Mouse (Mus musculus) urinary bladder, postnatal 4 days (tissue): ENCODE results near the gene S100a13.

Experiments used
- DNase-seq, 2 experiments: peaks; one replicate each; pipeline ENCODE4 v3.0.0; 2021 to 2022; ENCODE audit warnings: low spot score in 2 of 2

Gene S100a13

GRCm38 (mm10) chr3:90513796-90514590 lies at the start of gene S100a13, which contains the start of gene S100a1:
S100a13 (plus strand) TSS chr3:90514435.
S100a1 (minus strand) TSS chr3:90514392.
- DNase-seq = peak; percentile 72 to 79

- peak in 1 of 2 experiments; percentile 29 for DNase-seq
Observed at GRCm38 (mm10) chr3:90464552-90465080, 49.6 kb upstream of the S100a13 start.

GRCm38 (mm10) chr3:90465081-90465685 lies 49.1 kb upstream of the S100a13 start:
- DNase-seq = peak in 1 of 2 experiments; percentile 22

DNA sequence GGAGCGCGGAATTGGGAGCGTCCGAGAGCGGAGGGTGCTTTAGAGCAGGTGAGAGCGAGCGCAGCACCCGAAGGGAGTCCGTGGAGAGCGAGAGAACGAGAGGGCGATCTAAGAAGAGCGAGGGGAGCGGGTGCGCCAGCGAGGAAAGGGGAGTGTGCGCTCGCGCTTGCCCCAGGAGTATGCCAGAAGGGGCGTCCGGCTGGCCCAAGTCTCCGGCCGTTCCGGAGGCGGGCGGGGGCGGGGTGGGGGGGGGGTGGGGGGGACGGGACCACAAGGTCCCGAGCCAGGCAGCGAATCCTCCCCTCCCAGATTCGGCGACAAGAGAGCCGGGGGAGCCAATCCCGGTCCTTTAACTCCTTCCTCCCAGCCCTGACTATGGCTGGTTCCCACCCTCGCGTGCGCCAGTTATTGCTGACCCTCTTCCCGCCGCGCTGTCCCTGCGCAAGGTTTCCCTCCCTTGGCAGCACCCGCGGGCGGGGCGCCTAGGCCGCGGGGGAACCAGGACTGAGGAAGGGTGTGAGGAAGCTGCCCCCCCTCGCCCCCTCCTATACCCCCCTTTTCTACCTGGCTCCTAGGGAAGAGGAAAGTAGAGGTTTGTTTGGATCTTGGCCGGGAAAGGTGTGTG lies 48.4 kb upstream of the S100a13 start, which contains the start of gene Npr1:
TSS of gene Npr1 (minus strand) at position 181 of the 625 bp plus-strand sequence.
- DNase-seq = peak; percentile 54 to 64

DNA sequence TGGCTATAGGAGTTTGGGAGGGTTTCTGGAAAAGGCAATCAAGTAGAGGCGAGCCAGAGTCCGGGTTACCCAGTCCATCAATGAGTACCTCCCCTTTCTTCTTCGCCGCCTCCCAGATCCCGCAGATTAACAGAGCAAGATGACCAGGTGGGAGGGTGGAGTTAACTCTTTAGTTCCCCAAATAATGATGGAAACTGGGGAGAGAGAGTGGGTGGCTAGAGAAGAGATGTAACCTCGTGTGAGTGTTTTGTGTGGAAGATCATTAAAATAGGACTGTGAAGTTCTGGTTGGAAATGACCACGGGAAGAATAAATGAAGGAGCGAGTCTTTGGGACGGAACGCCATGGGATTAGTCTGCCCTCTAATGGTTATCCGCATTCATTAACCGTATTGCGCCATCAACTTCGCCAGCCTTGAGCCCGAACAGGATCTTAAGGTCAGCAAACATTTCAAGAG lies 47.9 kb upstream of the S100a13 start:
- DNase-seq = peak in 1 of 2 experiments; percentile 44

- no peak for DNase-seq
Observed at GRCm38 (mm10) chr3:90467618-90468300, 46.5 kb upstream of the S100a13 start.

DNA sequence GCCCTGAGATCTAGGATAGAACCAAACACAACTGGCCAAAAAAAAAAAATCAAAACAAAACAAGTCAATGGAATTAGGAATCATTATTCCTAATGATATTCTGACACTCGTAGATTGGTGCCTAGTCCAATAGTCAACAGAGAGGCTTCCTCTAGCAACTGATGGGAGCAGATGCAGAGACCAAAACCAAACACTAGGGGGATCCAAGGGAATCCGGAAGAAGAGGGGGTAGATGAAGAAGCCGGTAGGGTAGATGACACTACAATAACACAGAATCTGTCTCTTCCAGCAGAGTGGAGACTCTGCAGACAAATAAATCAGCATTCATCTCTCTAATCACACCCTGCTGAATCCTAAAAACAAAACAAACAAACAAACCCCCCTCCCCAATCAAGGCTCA lies 42.0 kb upstream of the S100a13 start:
- DNase-seq = no peak

GRCm38 (mm10) chr3:90475151-90475830 lies 38.9 kb upstream of the S100a13 start:
- no peak for DNase-seq

GRCm38 (mm10) chr3:90475831-90476611 lies 38.2 kb upstream of the S100a13 start, which contains the start of gene Ilf2:
Ilf2 (plus strand) TSS chr3:90476126.
- peak; percentile 94 for DNase-seq

DNA sequence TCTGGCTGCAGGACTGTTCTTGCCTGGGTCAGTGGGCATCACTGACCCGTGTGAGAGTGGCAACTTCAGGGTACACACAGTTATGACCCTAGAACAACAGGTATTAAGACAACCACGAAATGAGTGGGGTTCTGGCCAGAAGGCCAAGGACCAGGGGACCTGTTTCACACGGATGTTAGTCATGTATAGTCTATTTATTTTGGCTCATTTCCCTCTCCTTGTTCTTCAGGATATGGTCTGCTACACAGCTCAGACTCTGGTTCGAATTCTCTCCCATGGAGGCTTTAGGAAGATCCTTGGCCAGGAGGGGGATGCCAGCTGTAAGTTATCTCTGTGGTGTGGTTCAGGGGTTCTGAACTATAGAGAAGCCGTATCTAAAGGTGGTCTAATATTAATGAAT lies 27.2 kb upstream of the S100a13 start:
- DNase-seq = no peak

- DNase-seq = no peak
Observed at GRCm38 (mm10) chr3:90488576-90488975, 25.7 kb upstream of the S100a13 start.

DNA sequence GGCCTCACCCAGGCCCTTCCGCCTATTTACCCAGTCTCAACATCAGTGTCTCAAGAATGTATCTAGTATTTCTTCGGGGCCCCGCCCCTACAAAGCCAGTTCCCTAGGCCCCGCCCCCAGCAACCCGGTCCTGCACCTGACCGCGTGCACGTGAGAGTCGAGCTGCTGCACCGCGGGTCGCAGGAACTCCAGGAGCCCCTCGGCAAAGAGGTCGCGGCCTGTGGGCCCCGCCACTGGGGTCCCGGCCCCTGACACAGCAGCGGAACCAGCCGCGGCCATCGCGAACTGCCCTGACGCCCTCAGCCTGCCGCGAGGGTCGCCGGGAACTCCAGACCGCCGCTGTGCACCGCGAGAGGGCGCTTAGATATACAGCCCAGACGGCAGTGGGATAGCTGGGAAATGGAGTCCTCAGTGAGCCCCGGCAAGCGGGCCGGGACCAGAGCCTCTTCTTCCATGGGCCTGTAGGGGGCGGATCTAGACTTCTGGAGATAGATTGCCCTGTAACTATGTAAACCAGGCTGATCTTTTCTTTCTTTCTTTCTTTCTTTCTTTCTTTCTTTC lies 23.5 kb upstream of the S100a13 start, which contains the start of gene Snapin:
TSS of gene Snapin (minus strand) at position 338 of the 561 bp plus-strand sequence.
- DNase-seq = peak; percentile 95 to 96

GRCm38 (mm10) chr3:90491350-90491749 lies 22.9 kb upstream of the S100a13 start:
- no peak for DNase-seq

GRCm38 (mm10) chr3:90493831-90494540 lies 20.2 kb upstream of the S100a13 start:
- DNase-seq = no peak

GRCm38 (mm10) chr3:90495850-90496525 lies 18.2 kb upstream of the S100a13 start:
- DNase-seq = no peak

DNA sequence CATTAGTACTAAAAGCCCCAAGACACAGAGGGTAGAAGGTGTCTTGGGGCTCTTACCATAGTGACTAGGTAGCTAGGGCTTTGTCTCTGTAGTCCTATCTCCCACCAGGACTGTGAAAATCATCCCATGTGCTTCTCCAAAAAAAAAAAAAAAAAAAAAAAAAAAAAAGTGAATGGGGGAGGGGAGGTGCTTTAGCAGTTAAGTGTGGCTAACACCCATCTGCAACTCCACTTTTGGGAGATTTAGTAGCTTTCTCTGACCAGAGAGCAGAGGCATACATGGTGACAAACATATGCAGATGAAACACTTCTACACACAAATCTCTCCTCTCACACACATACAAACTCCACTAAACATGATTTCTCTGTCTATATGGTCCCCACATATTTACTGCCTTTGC lies 16.6 kb upstream of the S100a13 start:
- DNase-seq = no peak

GRCm38 (mm10) chr3:90503444-90503843 lies 10.8 kb upstream of the S100a13 start:
- no peak for DNase-seq

- DNase-seq = no peak
Observed at GRCm38 (mm10) chr3:90505216-90505615, 9.0 kb upstream of the S100a13 start.
